Mouse (Mus musculus): ENCODE results near the gene Slc39a2. TPM values are rescaled to one million over a fixed set of nuclear protein-coding genes. Genes with fewer than 3 reads are reported as not detected.
A peak's percentile ranks its signal among the peaks of the same experiment; 100 is the strongest.

The Slc39a2 gene
- polyA plus RNA-seq, 1 experiment from 2014 or later, result 1.3 TPM

- 59% methylated on average over 8 of the region's 8 CpGs for WGBS
- H3K36me3 ChIP-seq (ENCODE audit: control insufficient read depth, insufficient read depth, low read length), result peaks cover 2% of the 10 kb centered on the region; the same call in 1 of the 2 replicates
- no peak overlapping the region for H3K4me2 ChIP-seq (ENCODE audit: low read depth, low read length)
- no peaks in the 10 kb centered on the region for H3K9me3 ChIP-seq (ENCODE audit: control insufficient read depth, low read length)
- H3K27ac ChIP-seq (ENCODE audit: low read length), result no peak overlapping the region
- H3K9ac ChIP-seq (ENCODE audit: low read depth, low read length), result no peak overlapping the region
- H3K4me3 ChIP-seq (ENCODE audit: low read length), result no peak overlapping the region
- peaks cover 7% of the 10 kb centered on the region; the same call in 1 of the 2 replicates for H3K4me1 ChIP-seq (ENCODE audit: control insufficient read depth, insufficient read depth, low read length)
- peak; percentile 66 for ATAC-seq
- H3K27me3 ChIP-seq (replicated peaks; ENCODE audit: control insufficient read depth, insufficient read depth, low read length), result no peaks in the 10 kb centered on the region
Measured at GRCm38 (mm10) chr14:51896539-51897170, 4.0 kb downstream of the Slc39a2 start.

- ATAC-seq, result no peak
- Histone ChIP-seq H3K9ac (ENCODE audit: low read depth, low read length) (no peak overlapping the region), H3K36me3 (ENCODE audit: control insufficient read depth, insufficient read depth, low read length) (no peaks in the 10 kb centered on the region), H3K27ac (ENCODE audit: low read length) (no peak overlapping the region), H3K27me3 (replicated peaks; ENCODE audit: control insufficient read depth, insufficient read depth, low read length) (no peaks in the 10 kb centered on the region), H3K4me1 (ENCODE audit: control insufficient read depth, insufficient read depth, low read length) (peaks cover 12% of the 10 kb centered on the region), H3K4me2 (ENCODE audit: low read depth, low read length) (no peak overlapping the region), H3K4me3 (ENCODE audit: low read length) (no peak overlapping the region), H3K9me3 (ENCODE audit: control insufficient read depth, low read length) (no peaks in the 10 kb centered on the region)
- WGBS, result 97% methylated on average over 1 of the region's 1 CpGs
Measured at GRCm38 (mm10) chr14:51899351-51899750, 6.7 kb downstream of the Slc39a2 start.

- no peaks in the 10 kb centered on the region for H3K9me3 ChIP-seq (ENCODE audit: control insufficient read depth, low read length)
- H3K4me2 ChIP-seq (ENCODE audit: low read depth, low read length), result no peak overlapping the region
- H3K36me3 ChIP-seq (ENCODE audit: control insufficient read depth, insufficient read depth, low read length), result no peaks in the 10 kb centered on the region
- no peaks in the 10 kb centered on the region for H3K27me3 ChIP-seq (replicated peaks; ENCODE audit: control insufficient read depth, insufficient read depth, low read length)
- H3K4me3 ChIP-seq (ENCODE audit: low read length), result no peak overlapping the region
- ATAC-seq, result peak; percentile 51; the same call in 1 of the 2 replicates
- H3K4me1 ChIP-seq (ENCODE audit: control insufficient read depth, insufficient read depth, low read length), result peaks cover 5% of the 10 kb centered on the region
- no peak overlapping the region for H3K9ac ChIP-seq (ENCODE audit: low read depth, low read length)
- 56% methylated on average over 9 of the region's 9 CpGs for WGBS
- H3K27ac ChIP-seq (ENCODE audit: low read length), result no peak overlapping the region; the same call in 1 of the 2 replicates
Measured at GRCm38 (mm10) chr14:51902806-51903710, 10.4 kb downstream of the Slc39a2 start.

- Histone ChIP-seq H3K4me2 (ENCODE audit: low read depth, low read length) (no peak overlapping the region), H3K4me1 (ENCODE audit: control insufficient read depth, insufficient read depth, low read length) (peaks cover 5% of the 10 kb centered on the region), H3K9me3 (ENCODE audit: control insufficient read depth, low read length) (no peaks in the 10 kb centered on the region), H3K4me3 (ENCODE audit: low read length) (no peak overlapping the region), H3K27me3 (replicated peaks; ENCODE audit: control insufficient read depth, insufficient read depth, low read length) (no peaks in the 10 kb centered on the region), H3K9ac (ENCODE audit: low read depth, low read length) (no peak overlapping the region; the same call in 1 of the 2 replicates), H3K27ac (ENCODE audit: low read length) (0 out of 2 replicates have a peak overlapping the region, but pooled peaks have one; percentile 32), H3K36me3 (ENCODE audit: control insufficient read depth, insufficient read depth, low read length) (no peaks in the 10 kb centered on the region)
- WGBS, result 68% methylated on average over 9 of the region's 9 CpGs
- peak; percentile 73 for ATAC-seq
Measured at GRCm38 (mm10) chr14:51903782-51904181, 11.1 kb downstream of the Slc39a2 start.

GRCm38 (mm10) chr14:51904706-51905105 lies 12.0 kb downstream of the Slc39a2 start:
- no peak overlapping the region for H3K4me2 ChIP-seq (ENCODE audit: low read depth, low read length)
- H3K27me3 ChIP-seq (replicated peaks; ENCODE audit: control insufficient read depth, insufficient read depth, low read length), result no peaks in the 10 kb centered on the region
- no peak for ATAC-seq
- no peaks in the 10 kb centered on the region for H3K36me3 ChIP-seq (ENCODE audit: control insufficient read depth, insufficient read depth, low read length)
- H3K9ac ChIP-seq (ENCODE audit: low read depth, low read length), result no peak overlapping the region
- no peaks in the 10 kb centered on the region for H3K9me3 ChIP-seq (ENCODE audit: control insufficient read depth, low read length)
- H3K27ac ChIP-seq (ENCODE audit: low read length), result no peak overlapping the region
- H3K4me3 ChIP-seq (ENCODE audit: low read length), result no peak overlapping the region
- WGBS, result 67% methylated on average over 7 of the region's 7 CpGs
- peaks cover 5% of the 10 kb centered on the region for H3K4me1 ChIP-seq (ENCODE audit: control insufficient read depth, insufficient read depth, low read length)

- Histone ChIP-seq H3K9me3 (ENCODE audit: control insufficient read depth, low read length) (no peaks in the 10 kb centered on the region), H3K27ac (ENCODE audit: low read length) (no peak overlapping the region), H3K9ac (ENCODE audit: low read depth, low read length) (no peak overlapping the region), H3K4me2 (ENCODE audit: low read depth, low read length) (no peak overlapping the region), H3K27me3 (replicated peaks; ENCODE audit: control insufficient read depth, insufficient read depth, low read length) (no peaks in the 10 kb centered on the region), H3K4me3 (ENCODE audit: low read length) (no peak overlapping the region), H3K4me1 (ENCODE audit: control insufficient read depth, insufficient read depth, low read length) (peaks cover 5% of the 10 kb centered on the region), H3K36me3 (ENCODE audit: control insufficient read depth, insufficient read depth, low read length) (no peaks in the 10 kb centered on the region)
- 93% methylated on average over 11 of the region's 11 CpGs for WGBS
- no peak for ATAC-seq
Measured at GRCm38 (mm10) chr14:51906102-51906501, 13.4 kb downstream of the Slc39a2 start.

GRCm38 (mm10) chr14:51911301-51911700 lies 18.6 kb downstream of the Slc39a2 start:
- Histone ChIP-seq H3K27me3 (replicated peaks; ENCODE audit: control insufficient read depth, insufficient read depth, low read length) (no peaks in the 10 kb centered on the region), H3K9me3 (ENCODE audit: control insufficient read depth, low read length) (no peaks in the 10 kb centered on the region), H3K27ac (ENCODE audit: low read length) (no peak overlapping the region), H3K4me3 (ENCODE audit: low read length) (no peak overlapping the region), H3K4me1 (ENCODE audit: control insufficient read depth, insufficient read depth, low read length) (peaks cover 9% of the 10 kb centered on the region; the same call in 1 of the 2 replicates), H3K36me3 (ENCODE audit: control insufficient read depth, insufficient read depth, low read length) (no peaks in the 10 kb centered on the region), H3K9ac (ENCODE audit: low read depth, low read length) (no peak overlapping the region), H3K4me2 (ENCODE audit: low read depth, low read length) (no peak overlapping the region)
- ATAC-seq, result no peak
- 84% methylated on average over 10 of the region's 10 CpGs for WGBS

- Histone ChIP-seq H3K4me2 (ENCODE audit: low read depth, low read length) (peak overlapping the region; percentile 94), H3K4me1 (ENCODE audit: control insufficient read depth, insufficient read depth, low read length) (peaks cover 9% of the 10 kb centered on the region; the same call in 1 of the 2 replicates), H3K27ac (ENCODE audit: low read length) (no peak overlapping the region), H3K9ac (ENCODE audit: low read depth, low read length) (peak overlapping the region; percentile 72), H3K9me3 (ENCODE audit: control insufficient read depth, low read length) (no peaks in the 10 kb centered on the region), H3K36me3 (ENCODE audit: control insufficient read depth, insufficient read depth, low read length) (no peaks in the 10 kb centered on the region), H3K4me3 (ENCODE audit: low read length) (peak overlapping the region; percentile 64), H3K27me3 (replicated peaks; ENCODE audit: control insufficient read depth, insufficient read depth, low read length) (no peaks in the 10 kb centered on the region)
- ATAC-seq, result peak; percentile 41
- WGBS, result 12% methylated on average over 14 of the region's 14 CpGs
Measured at GRCm38 (mm10) chr14:51912391-51913061, 19.8 kb downstream of the Slc39a2 start.

Measured in intestine, embryonic 16.5 days (tissue).